Mouse (Mus musculus) c-Kit-positive CD71-positive TER-119-positive erythroid progenitor cells, embryonic 14.5 days (primary cell): ENCODE measurements around the gene Slc19a1.

Experiments used
- DNase-seq: peaks from one replicate; pipeline ENCODE4 v3.0.0-alpha.2; 2013; ENCODE audit warnings: low spot score

Gene Slc19a1

GRCm38 (mm10) chr10:77033323-77034025 lies 1.4 kb downstream of the Slc19a1 start:
- DNase-seq: peak; percentile 51

GRCm38 (mm10) chr10:77035487-77035886 lies 3.4 kb downstream of the Slc19a1 start:
- DNase-seq: no peak

- no peak for DNase-seq
These were observed 6.6 kb downstream of the Slc19a1 start for GRCm38 (mm10) chr10:77038579-77039174.

- DNase-seq: no peak
These were observed 16.2 kb downstream of the Slc19a1 start for GRCm38 (mm10) chr10:77048196-77048595.

GRCm38 (mm10) chr10:77048606-77049005 lies 16.6 kb downstream of the Slc19a1 start:
- DNase-seq: no peak

GRCm38 (mm10) chr10:77056768-77057167 lies 24.7 kb downstream of the Slc19a1 start:
- DNase-seq: no peak

GRCm38 (mm10) chr10:77061426-77061825 lies 29.4 kb downstream of the Slc19a1 start:
- DNase-seq: no peak

- no peak for DNase-seq
These were observed 30.5 kb downstream of the Slc19a1 start for GRCm38 (mm10) chr10:77062393-77063010.

GRCm38 (mm10) chr10:77064239-77064638 lies 32.2 kb downstream of the Slc19a1 start:
- DNase-seq: no peak

GRCm38 (mm10) chr10:77064659-77065058 lies 32.6 kb downstream of the Slc19a1 start:
- DNase-seq: no peak

- DNase-seq: peak; percentile 51
These were observed 36.4 kb downstream of the Slc19a1 start for GRCm38 (mm10) chr10:77068469-77068868.

- DNase-seq: peak; percentile 76
These were observed 38.0 kb downstream of the Slc19a1 start for GRCm38 (mm10) chr10:77070072-77070471.

GRCm38 (mm10) chr10:77074276-77074974 lies 42.4 kb downstream of the Slc19a1 start:
- no peak for DNase-seq

GRCm38 (mm10) chr10:77078456-77078855 lies 46.4 kb downstream of the Slc19a1 start:
- DNase-seq: no peak

- no peak for DNase-seq
These were observed 46.9 kb downstream of the Slc19a1 start for GRCm38 (mm10) chr10:77078961-77079360.

- DNase-seq: peak; percentile 66
These were observed 50.4 kb downstream of the Slc19a1 start for GRCm38 (mm10) chr10:77082453-77082852.

GRCm38 (mm10) chr10:77082921-77083320 lies 50.9 kb downstream of the Slc19a1 start:
- DNase-seq: no peak

- no peak for DNase-seq
These were observed 52.5 kb downstream of the Slc19a1 start for GRCm38 (mm10) chr10:77084568-77084967.

- no peak for DNase-seq
These were observed 57.3 kb downstream of the Slc19a1 start for GRCm38 (mm10) chr10:77089336-77089735.

- DNase-seq: no peak
These were observed 58.0 kb downstream of the Slc19a1 start for GRCm38 (mm10) chr10:77090063-77090462.

GRCm38 (mm10) chr10:77091538-77092097 lies 59.6 kb downstream of the Slc19a1 start:
- DNase-seq: no peak

GRCm38 (mm10) chr10:77093817-77094216 lies 61.8 kb downstream of the Slc19a1 start:
- no peak for DNase-seq
